Mouse (Mus musculus) brain, embryonic 14.5 days (tissue): Measurements from ENCODE around the gene Mapkbp1.

Source experiments
- CTCF ChIP-seq: fragments of 200-500 bp; IDR thresholded peaks from 2 replicates; pipeline ENCODE4 v1.5.1; 2012; ENCODE audit warnings: inconsistent platforms, mild to moderate bottlenecking, moderate library complexity, borderline replicate concordance; ENCODE audit not compliant: insufficient read depth, insufficient read length; ENCODE audit errors: extremely low read depth
- POLR2A ChIP-seq: fragments of 200-500 bp; IDR thresholded peaks from 2 replicates; pipeline ENCODE4 v1.6.1; 2012; ENCODE audit warnings: mild to moderate bottlenecking, inconsistent platforms, borderline replicate concordance; ENCODE audit not compliant: poor library complexity, insufficient read depth, insufficient read length, severe bottlenecking; ENCODE audit errors: extremely low read depth

- TF ChIP-seq CTCF, result no peak
- TF ChIP-seq POLR2A, result no peak
Measured at GRCm38 (mm10) chr2:120007680-120008210, 35.2 kb downstream of the Mapkbp1 start.
